Comparison of ENCODE assay signal across 9 mouse cellular contexts in genomic region chr12:26885831-26886634, GRCm38 (mm10).
DNase-seq lines count a peak whose midpoint lies in the region; ATAC-seq lines count a peak whose summit lies in the region.
"Had no signal": no experiment of that assay in that cellular context is flagged by ENCODE, and none has a peak within 500 bp of the region (broad histone marks: within the 10 kb centered on the region; RNA-seq: fewer than 3 reads in every experiment).

No protein-coding gene starts in this region.

- peak; percentile 18 for DNase-seq in adrenal gland, postnatal 25 days
- no peak for DNase-seq in adrenal gland, adult 8-10 months
- DNase-seq in neural tube, embryonic 11.5 days (ENCODE audit: low spot score), result no peak
- DNase-seq in neural tube, embryonic 10.5 days (ENCODE audit: extremely low spot score, low spot score), result no peak
- no peak for DNase-seq in thymus, postnatal 0 days (ENCODE audit: low spot score)
- DNase-seq: liver, embryonic 13.5 days had no signal

- peak overlapping the region; percentile 58; the same call in 1 of the 2 replicates for H3K27ac ChIP-seq in neural tube, embryonic 11.5 days (ENCODE audit: low read depth, low read length)
- H3K27ac ChIP-seq in hindbrain, embryonic 12.5 days, result peak overlapping the region; percentile 93
- H3K27ac ChIP-seq in midbrain, embryonic 15.5 days, result peak overlapping the region; percentile 85
- H3K27ac ChIP-seq in kidney, embryonic 14.5 days (ENCODE audit: low read depth, low read length), result no peak overlapping the region
- H3K27ac ChIP-seq: liver, embryonic 13.5 days had no signal

- H3K9ac ChIP-seq in neural tube, embryonic 11.5 days (ENCODE audit: low read length), result no peak overlapping the region
- no peak overlapping the region for H3K9ac ChIP-seq in hindbrain, embryonic 12.5 days
- H3K9ac ChIP-seq in midbrain, embryonic 15.5 days, result 0 out of 2 replicates have a peak overlapping the region, but pooled peaks have one; percentile 6
- no peak overlapping the region for H3K9ac ChIP-seq in kidney, embryonic 14.5 days (ENCODE audit: low read depth, low read length)
- H3K9ac ChIP-seq: liver, embryonic 13.5 days had no signal

- H3K9me3 ChIP-seq in neural tube, embryonic 11.5 days (ENCODE audit: control insufficient read depth, low read length), result no peaks in the 10 kb centered on the region
- no peaks in the 10 kb centered on the region for H3K9me3 ChIP-seq in hindbrain, embryonic 12.5 days (replicated peaks)
- H3K9me3 ChIP-seq in midbrain, embryonic 15.5 days, result no peaks in the 10 kb centered on the region
- no peaks in the 10 kb centered on the region for H3K9me3 ChIP-seq in kidney, embryonic 14.5 days (ENCODE audit: control insufficient read depth, low read length)
- H3K9me3 ChIP-seq: liver, embryonic 13.5 days had no signal

- no peak overlapping the region for H3K4me3 ChIP-seq in neural tube, embryonic 11.5 days (ENCODE audit: low read depth, low read length)
- no peak overlapping the region for H3K4me3 ChIP-seq in hindbrain, embryonic 12.5 days
- H3K4me3 ChIP-seq in midbrain, embryonic 15.5 days, result no peak overlapping the region
- H3K4me3 ChIP-seq in kidney, embryonic 14.5 days (ENCODE audit: low read length), result no peak overlapping the region
- H3K4me3 ChIP-seq: liver, embryonic 13.5 days had no signal

- H3K36me3 ChIP-seq in neural tube, embryonic 11.5 days (ENCODE audit: control insufficient read depth, insufficient read depth, low read length), result no peaks in the 10 kb centered on the region
- no peaks in the 10 kb centered on the region for H3K36me3 ChIP-seq in hindbrain, embryonic 12.5 days
- no peaks in the 10 kb centered on the region for H3K36me3 ChIP-seq in midbrain, embryonic 15.5 days (replicated peaks)
- H3K36me3 ChIP-seq in kidney, embryonic 14.5 days (ENCODE audit: control insufficient read depth, insufficient read depth, low read length), result no peaks in the 10 kb centered on the region
- H3K36me3 ChIP-seq: liver, embryonic 13.5 days had no signal

- H3K27me3 ChIP-seq in neural tube, embryonic 11.5 days (ENCODE audit: control insufficient read depth, insufficient read depth, low read length), result no peaks in the 10 kb centered on the region
- H3K27me3 ChIP-seq in hindbrain, embryonic 12.5 days, result no peaks in the 10 kb centered on the region
- no peaks in the 10 kb centered on the region for H3K27me3 ChIP-seq in midbrain, embryonic 15.5 days (replicated peaks)
- H3K27me3 ChIP-seq in kidney, embryonic 14.5 days (ENCODE audit: control insufficient read depth, insufficient read depth, low read length), result no peaks in the 10 kb centered on the region
- H3K27me3 ChIP-seq: liver, embryonic 13.5 days had no signal

- no peak overlapping the region for H3K4me2 ChIP-seq in neural tube, embryonic 11.5 days (ENCODE audit: low read depth)
- peak overlapping the region; percentile 26 for H3K4me2 ChIP-seq in hindbrain, embryonic 12.5 days (replicated peaks)
- H3K4me2 ChIP-seq in midbrain, embryonic 15.5 days, result peak overlapping the region; percentile 28
- H3K4me2 ChIP-seq in kidney, embryonic 14.5 days (replicated peaks; ENCODE audit: low read depth, low read length), result no peak overlapping the region
- H3K4me2 ChIP-seq: liver, embryonic 13.5 days had no signal

- no peak for ATAC-seq in neural tube, embryonic 11.5 days (ENCODE audit: insufficient read depth, low FRiP score, low TSS enrichment)
- ATAC-seq in hindbrain, embryonic 12.5 days (ENCODE audit: low FRiP score), result peak; percentile 70
- peak; percentile 78 for ATAC-seq in midbrain, embryonic 15.5 days (replicated peaks)
- no peak for ATAC-seq in kidney, embryonic 14.5 days (ENCODE audit: low FRiP score, low TSS enrichment)

- WGBS in neural tube, embryonic 11.5 days, result 47% methylated on average over 12 of the region's 12 CpGs
- WGBS in hindbrain, embryonic 12.5 days, result 20% methylated on average over 12 of the region's 12 CpGs
- WGBS in midbrain, embryonic 15.5 days, result 8% methylated on average over 12 of the region's 12 CpGs
- 39% methylated on average over 12 of the region's 12 CpGs for WGBS in kidney, embryonic 14.5 days

- peaks cover 5% of the 10 kb centered on the region; the same call in 1 of the 2 replicates for H3K4me1 ChIP-seq in neural tube, embryonic 11.5 days (ENCODE audit: control insufficient read depth, insufficient read depth, low read length)
- peaks cover 46% of the 10 kb centered on the region for H3K4me1 ChIP-seq in hindbrain, embryonic 12.5 days
- H3K4me1 ChIP-seq in midbrain, embryonic 15.5 days, result peaks cover 44% of the 10 kb centered on the region
- peaks cover 19% of the 10 kb centered on the region for H3K4me1 ChIP-seq in kidney, embryonic 14.5 days (ENCODE audit: control insufficient read depth, insufficient read depth, low read length)
- H3K4me1 ChIP-seq: liver, embryonic 13.5 days had no signal

Comparison
In these comparisons a context has a peak if more than half of its experiments do, and no peak if none do; other contexts are left out.
1. ATAC-seq: peak in hindbrain, embryonic 12.5 days (single experiment) and midbrain, embryonic 15.5 days (single experiment); none in neural tube, embryonic 11.5 days (single experiment) and kidney, embryonic 14.5 days (single experiment).
2. H3K4me2 ChIP-seq: peak in hindbrain, embryonic 12.5 days (single experiment) and midbrain, embryonic 15.5 days (single experiment); none in neural tube, embryonic 11.5 days (single experiment) and kidney, embryonic 14.5 days (single experiment).